Comparison of ENCODE assay signal across 17 mouse cellular contexts in the genomic region with DNA sequence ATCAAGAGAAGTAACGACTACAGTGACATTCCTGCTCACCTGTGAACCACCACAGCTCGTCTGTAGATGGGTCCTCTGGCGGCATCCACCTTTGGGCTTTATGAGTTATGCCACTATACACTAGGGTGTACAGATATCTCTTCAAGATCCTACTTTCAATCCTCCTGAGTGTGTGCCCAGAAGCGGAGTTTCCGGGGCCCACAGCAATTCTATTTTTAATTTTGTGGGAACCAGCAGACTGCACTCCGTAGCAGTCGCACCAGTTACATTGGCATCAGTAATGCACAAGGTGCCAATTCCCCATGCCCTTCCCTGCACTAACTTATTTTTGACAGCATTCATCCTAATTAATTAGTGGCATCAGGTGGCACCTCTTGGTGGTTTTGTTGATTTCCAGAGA.
"Had no signal": no experiment of that assay in that cellular context is flagged by ENCODE, and none has a peak within 500 bp of the region (broad histone marks: within the 10 kb centered on the region; RNA-seq: fewer than 3 reads in every experiment).

No protein-coding gene starts in this region.

- DNase-seq: left cerebral cortex, postnatal 4 days; liver; liver, embryonic 13.5 days; liver, postnatal 0 days; lung, adult 18-20 months; lung, adult 2 months; lung, embryonic 14.5 days; lung, postnatal 10 days; lung, postnatal 14 days; lung, postnatal 36 days; lung, postnatal 4 days; midbrain, embryonic 14.5 days had no signal

- ATAC-seq: liver, embryonic 12.5 days; liver, postnatal 0 days; lung, postnatal 0 days; midbrain, embryonic 13.5 days; midbrain, embryonic 15.5 days; midbrain, embryonic 16.5 days had no signal
